Mouse (Mus musculus): ENCODE results near the gene 1110032A03Rik.
A peak's percentile ranks its signal among the peaks of the same experiment; 100 is the strongest.

The 1110032A03Rik gene

DNA sequence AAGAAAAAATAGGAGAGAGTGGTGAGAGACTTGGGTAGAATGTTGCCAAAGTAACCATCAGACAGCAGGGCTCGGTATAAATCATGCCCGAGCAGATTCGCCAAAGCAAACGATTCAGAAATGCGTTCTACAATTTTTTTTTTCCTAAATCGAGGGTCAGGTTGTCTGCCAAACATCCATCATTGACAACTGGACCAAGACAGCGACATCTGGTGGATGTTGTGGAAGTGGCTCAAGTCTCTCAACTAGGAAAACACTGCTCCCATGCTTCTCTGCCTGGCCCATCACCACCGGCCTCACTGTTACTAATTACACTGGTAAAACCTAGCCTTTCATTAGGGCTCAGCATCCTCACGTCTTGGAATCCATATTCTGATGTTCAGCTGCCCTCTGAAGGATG lies 40.3 kb downstream of the 1110032A03Rik start:
- DNase-seq (ENCODE audit: low read depth, low spot score) = peak; percentile 62

GRCm38 (mm10) chr9:50732560-50732959 lies 42.8 kb downstream of the 1110032A03Rik start:
- no peak for DNase-seq (ENCODE audit: low read depth, low spot score)

DNA sequence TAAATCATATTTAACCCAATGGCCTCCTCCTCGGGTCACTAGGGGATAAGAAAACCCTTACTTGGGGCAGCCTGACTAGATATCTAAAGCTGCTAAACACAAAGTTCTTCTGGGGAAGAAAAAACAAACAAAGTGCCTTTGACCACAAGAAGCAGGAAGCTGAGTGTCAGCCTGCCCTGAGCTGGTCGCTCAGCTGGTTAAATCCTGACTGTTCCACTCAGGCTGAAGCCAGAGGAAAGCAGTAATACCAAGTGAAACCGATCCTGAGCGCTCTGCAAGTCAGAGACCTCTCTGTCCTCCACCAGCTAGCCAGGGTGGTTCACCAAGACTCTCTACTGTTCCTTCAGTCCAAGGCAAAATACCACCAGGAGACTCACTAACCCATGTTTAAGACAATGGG lies 45.7 kb downstream of the 1110032A03Rik start:
- DNase-seq (ENCODE audit: low read depth, low spot score) = peak; percentile 8

- no peak for DNase-seq (ENCODE audit: low read depth, low spot score)
These were observed 47.2 kb downstream of the 1110032A03Rik start for GRCm38 (mm10) chr9:50727925-50728651.

DNA sequence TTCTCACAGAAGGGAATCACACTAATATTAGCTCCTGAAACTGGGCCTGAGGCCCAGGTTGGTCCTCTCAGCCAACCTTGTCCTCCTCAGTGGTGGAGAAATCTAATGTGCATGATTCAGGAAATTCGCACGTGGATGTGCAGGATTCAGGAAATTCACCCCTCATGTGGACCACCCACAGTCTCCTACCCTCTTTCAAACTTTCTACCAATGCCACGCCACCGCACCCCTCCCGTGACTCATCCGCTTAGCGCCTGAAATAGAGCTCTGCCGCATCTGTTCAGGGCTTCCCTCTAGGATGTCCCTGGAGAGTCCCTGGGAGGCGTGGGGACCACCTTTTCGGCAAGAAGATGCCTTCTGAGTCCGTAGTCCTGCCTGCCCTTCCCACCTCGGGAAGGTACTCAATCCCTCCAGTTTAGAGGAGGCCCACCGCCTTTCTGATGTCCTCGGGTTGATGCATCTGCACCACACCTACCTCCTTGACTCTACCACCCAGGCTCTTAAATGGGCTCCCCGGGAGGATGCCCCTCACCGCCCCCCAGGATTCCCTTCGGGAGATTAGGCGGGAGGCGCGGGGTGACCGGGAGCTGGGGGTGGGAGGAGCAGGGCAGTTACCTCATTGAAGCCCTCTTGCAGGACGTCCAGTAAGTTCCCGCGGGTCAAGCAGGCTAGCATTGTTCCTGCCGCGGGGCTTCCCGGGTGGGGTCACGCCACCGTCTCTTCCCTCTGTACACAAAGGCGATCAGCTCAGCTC lies 48.0 kb downstream of the 1110032A03Rik start:
- no peak for DNase-seq (ENCODE audit: low read depth, low spot score)

GRCm38 (mm10) chr9:50725921-50726590 lies 49.3 kb downstream of the 1110032A03Rik start:
- no peak for DNase-seq (ENCODE audit: low read depth, low spot score)

DNA sequence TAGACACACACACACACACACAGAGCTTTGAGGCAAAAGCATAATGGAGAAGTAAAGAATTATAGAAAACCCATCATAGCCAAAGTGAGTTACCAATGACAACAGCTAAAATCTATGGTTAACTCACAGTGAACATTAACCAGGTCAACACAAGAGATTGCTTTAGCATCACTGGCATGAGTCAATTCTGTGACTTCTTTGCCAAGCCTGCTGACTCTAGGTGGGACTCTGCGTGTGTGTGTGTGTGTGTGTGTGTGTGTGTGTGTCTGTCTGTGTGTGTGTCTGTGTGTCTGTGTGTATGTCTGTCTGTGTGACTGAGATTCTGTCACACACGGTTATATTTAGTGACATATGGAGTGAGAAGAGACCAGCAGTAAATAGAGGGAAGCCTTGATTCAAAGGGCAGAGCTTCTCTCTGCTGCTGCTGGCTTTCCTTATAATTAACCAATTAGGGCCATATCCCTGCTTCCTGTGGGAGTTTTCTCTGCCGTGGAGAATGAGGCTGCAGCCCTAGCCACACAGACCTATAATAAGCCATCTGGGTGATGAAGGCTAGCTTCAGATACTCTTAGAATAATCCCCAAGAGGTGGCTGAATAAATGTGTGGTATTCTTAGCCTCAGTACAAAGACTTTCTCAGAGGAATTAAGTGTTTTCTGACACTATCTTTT lies 50.5 kb downstream of the 1110032A03Rik start:
- no peak for DNase-seq (ENCODE audit: low read depth, low spot score)

DNA sequence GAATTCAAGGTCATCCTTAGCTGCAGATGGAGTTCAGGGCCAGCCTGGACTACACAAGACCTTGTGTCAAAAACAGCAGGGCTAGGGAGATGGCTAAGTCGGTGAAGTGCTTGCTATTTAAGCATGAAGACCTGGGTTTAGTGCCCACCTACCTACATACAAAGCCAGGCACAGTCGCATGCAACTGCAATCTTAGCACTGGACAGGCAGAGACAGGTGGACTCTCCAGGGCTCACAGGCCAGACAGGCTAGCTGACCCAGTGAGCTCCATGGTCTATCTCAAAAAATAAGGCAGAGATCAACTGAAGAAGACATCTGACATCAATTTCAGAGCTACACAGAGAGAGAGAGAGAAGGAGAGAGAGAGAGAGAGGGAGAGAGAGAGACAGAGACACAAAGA lies 51.2 kb downstream of the 1110032A03Rik start:
- no peak for DNase-seq (ENCODE audit: low read depth, low spot score)

DNA sequence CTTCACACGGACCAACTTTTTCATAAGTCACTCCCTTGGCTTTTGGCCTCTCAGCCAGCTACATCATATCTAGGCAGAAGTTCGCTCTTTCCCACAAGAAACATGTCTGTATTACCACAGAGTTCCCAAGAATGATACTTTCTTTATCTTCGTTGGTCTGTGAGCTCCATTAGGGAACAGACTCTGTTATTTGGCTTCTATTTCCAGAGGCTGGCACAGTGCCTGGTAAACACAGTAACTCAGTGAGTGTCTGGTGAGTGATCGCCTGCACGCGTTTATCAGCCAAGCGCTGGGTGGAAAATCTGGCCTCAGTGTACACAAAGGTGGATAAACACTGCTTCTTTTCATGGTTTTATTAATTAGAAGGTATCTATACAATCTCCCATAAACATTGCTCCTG lies 51.9 kb downstream of the 1110032A03Rik start:
- no peak for DNase-seq (ENCODE audit: low read depth, low spot score)

- DNase-seq (ENCODE audit: low read depth, low spot score) = no peak
These were observed 52.8 kb downstream of the 1110032A03Rik start for GRCm38 (mm10) chr9:50722451-50722911.

- no peak for DNase-seq (ENCODE audit: low read depth, low spot score)
These were observed 54.3 kb downstream of the 1110032A03Rik start for GRCm38 (mm10) chr9:50721061-50721460.

DNA sequence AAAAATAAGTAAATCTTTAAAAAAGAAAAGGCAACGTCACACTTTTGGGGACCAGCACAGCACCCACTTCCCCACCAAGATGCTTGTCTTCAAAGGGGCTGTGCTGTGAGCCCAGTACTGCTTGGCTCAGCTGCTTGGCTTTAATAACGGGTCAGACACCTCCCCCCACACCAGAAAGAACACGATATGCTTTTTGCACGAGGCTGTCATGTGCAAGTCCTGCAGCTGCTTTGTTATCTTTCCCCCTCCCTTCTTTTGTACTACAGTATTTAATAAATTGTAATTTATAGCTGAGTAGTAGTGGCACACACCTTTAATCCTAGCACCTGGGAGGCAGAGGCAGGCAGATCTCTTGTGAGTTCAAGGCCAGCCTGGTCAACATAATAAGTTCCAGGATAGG lies 56.4 kb downstream of the 1110032A03Rik start:
- no peak for DNase-seq (ENCODE audit: low read depth, low spot score)

DNA sequence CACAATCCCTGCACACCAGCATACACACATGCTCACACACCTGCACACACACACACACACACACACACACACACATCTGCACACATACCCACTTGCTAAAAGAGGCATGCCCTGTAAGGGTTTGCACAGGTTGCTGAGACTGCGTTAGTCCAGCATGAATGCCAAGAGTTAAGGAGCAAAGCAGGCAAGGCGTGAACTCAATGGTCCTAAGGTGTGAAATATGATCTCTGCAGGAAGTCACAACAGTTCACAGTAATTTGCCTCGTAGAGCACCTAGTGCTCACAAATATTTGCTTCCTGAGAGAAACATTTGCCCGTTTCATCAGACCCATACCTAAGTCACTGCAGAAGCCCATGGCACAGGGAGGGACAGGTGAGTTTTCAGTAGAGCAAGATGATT lies 61.1 kb downstream of the 1110032A03Rik start:
- DNase-seq (ENCODE audit: low read depth, low spot score) = no peak
